Mouse (Mus musculus) bone marrow macrophage, adult 2 months (primary cell): ENCODE measurements at regions not wholly inside any gene's neighbourhood (a gene's known extent, or its start where the extent isn't known, plus 50 kb on each side); places are given as distances from the start of the nearest gene placed in this dataset.

Source experiments
- CTCF ChIP-seq: IDR thresholded peaks from 2 replicates; pipeline ENCODE4 v1.5.1; 2012; ENCODE audit warnings: low read depth, mild to moderate bottlenecking, low read length, moderate library complexity
- POLR2A ChIP-seq: IDR thresholded peaks from 2 replicates; pipeline ENCODE4 v1.6.1; 2012; ENCODE audit warnings: mild to moderate bottlenecking, low read depth, low read length, borderline replicate concordance

DNA sequence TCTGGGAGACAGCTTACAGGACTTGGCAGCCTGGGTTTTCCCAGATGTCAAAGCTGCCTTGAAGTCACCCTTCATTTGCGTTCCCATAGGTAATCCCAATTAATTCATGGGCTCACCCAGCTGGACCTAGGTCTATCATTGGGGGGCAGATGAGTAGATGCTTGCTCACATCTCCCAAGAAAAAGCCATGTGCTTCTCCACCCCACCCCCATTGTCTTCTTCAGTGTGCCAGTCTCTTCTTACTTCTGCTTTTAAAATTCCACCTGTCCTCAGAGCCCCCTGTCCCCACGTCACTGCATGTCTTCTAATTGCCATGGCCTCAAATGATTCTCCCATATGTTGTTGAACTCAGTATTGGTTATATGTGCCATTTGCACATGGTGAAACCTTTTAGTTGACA, 240.9 kb upstream of the Runx1 start:
- TF ChIP-seq CTCF (no peak), POLR2A (no peak)
